Mouse (Mus musculus): Measurements from ENCODE around the gene Ubl3.

DNA sequence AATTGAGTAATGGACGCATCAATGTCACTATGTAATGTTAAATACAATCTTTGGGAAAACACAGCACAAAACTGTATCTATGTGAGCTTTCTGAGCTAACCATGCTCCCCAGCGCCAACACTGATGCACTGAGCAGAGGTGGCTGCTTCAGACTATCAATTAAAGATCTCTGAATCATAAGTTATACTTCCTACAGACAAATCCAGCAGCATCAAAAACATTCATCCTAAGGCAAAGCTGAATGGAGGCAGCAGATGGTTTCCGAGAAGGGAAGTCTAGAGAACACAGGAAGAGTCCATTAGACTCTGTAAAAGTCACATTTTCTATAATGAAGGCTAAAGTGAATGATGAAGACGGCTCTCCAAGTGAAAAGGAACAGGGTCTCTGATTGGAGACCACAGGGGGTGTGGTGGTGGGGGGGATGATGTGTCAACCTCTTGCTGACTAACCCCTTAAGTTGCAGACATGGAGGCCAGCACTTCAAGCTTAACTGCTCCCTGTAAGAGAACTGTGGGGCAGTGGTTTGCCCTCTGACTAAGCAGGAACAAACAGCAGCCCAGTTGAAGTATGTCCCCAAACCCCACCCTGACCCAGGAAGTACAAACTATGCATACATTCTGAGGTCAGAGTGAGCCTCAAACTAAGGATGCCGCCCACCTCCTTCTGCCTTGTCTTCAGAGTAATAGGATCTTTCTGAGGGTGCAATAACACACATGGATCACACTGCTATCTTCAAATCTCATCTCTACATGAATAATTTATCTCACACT lies 29.2 kb downstream of the Ubl3 start:
- TF ChIP-seq POLR2A (IDR thresholded peaks at IDR 0.05; ENCODE audit: low read depth, low read length) (no peak), CTCF (IDR thresholded peaks at IDR 0.05; ENCODE audit: extremely low read depth, insufficient read depth, insufficient read length, insufficient replicate concordance) (no peak)
